Mouse (Mus musculus) embryonic facial prominence, embryonic 14.5 days (tissue): ENCODE measurements around the gene Nhlrc4. TPM values are rescaled to one million over a fixed set of nuclear protein-coding genes. Genes with fewer than 3 reads are reported as not detected.
A peak's percentile ranks its signal among the peaks of the same experiment; 100 is the strongest.

Experiments used
- ATAC-seq: fragments of 200-750 bp; cut with Nextera tagmentation; 2 replicates; pipeline ENCODE4 v1.8.0; 2017; ENCODE audit warnings: low read depth, moderate number of reproducible peaks, moderate TSS enrichment
- DNase-seq: peaks from one replicate; pipeline ENCODE4 v3.0.0-alpha.2; 2015; ENCODE audit warnings: low spot score
- H3K27ac ChIP-seq: fragments of 300-500 bp; sonication (generic); replicated peaks from 2 replicates; pipeline ENCODE4 v1.5.1; 2014; ENCODE audit warnings: low read depth, mild to moderate bottlenecking, low read length, moderate library complexity
- H3K27me3 ChIP-seq: fragments of 300-500 bp; sonication (generic); replicated peaks from 2 replicates; pipeline ENCODE4 v1.6.1; 2014; ENCODE audit warnings: low read length; ENCODE audit not compliant: control insufficient read depth, insufficient read depth
- H3K36me3 ChIP-seq: fragments of 300-500 bp; sonication (generic); 2 replicates; pipeline ENCODE4 v1.6.1; 2014; ENCODE audit warnings: low read length, mixed read lengths; ENCODE audit not compliant: control insufficient read depth, insufficient read depth
- H3K4me1 ChIP-seq: fragments of 300-500 bp; sonication (generic); 2 replicates; pipeline ENCODE4 v1.6.1; 2014; ENCODE audit warnings: antibody characterized with exemption, low read length; ENCODE audit not compliant: control insufficient read depth, insufficient read depth
- H3K4me2 ChIP-seq: fragments of 300-500 bp; sonication (generic); 2 replicates; pipeline ENCODE4 v1.6.1; 2014; ENCODE audit warnings: low read depth, mild to moderate bottlenecking, low read length, moderate library complexity, mixed read lengths
- H3K4me3 ChIP-seq: fragments of 300-500 bp; sonication (generic); 2 replicates; pipeline ENCODE4 v1.5.1; 2014; ENCODE audit warnings: low read depth, mild to moderate bottlenecking, low read length
- H3K9ac ChIP-seq: fragments of 300-500 bp; sonication (generic); 2 replicates; pipeline ENCODE4 v1.6.1; 2014; ENCODE audit warnings: low read depth, mild to moderate bottlenecking, low read length, moderate library complexity, mixed read lengths
- H3K9me3 ChIP-seq: fragments of 300-500 bp; sonication (generic); 2 replicates; pipeline ENCODE4 v1.6.1; 2016; ENCODE audit warnings: low read length; ENCODE audit not compliant: control insufficient read depth
- WGBS: fragments of 180-500 bp; shearing (Covaris S2); extraction: QIAGEN DNeasy Blood & Tissue Kit; methylation state at CpG from one replicate; pipeline ENCODE4 v1.1.7; 2014; 5-methylcytosine and 5-hydroxymethylcytosine counted together
- polyA plus RNA-seq: library from polyadenylated mRNA; unstranded; fragments of >200 nt; fragmentation: Nextera tagmentation; extraction: Ambion mirVana; gene quantifications from 2 replicates; pipeline ENCODE4 v1.2.1, GENCODE M21; 2014

Gene Nhlrc4
- 0.99 TPM in 1 of 2 replicates, not detected in the other for polyA plus RNA-seq

- WGBS: 53% methylated on average over 4 of the region's 6 CpGs
- Histone ChIP-seq H3K27ac (no peak within 1 kb of the TSS), H3K4me3 (no peak within 1 kb of the TSS), H3K4me2 (no peak within 1 kb of the TSS), H3K36me3 (no peaks in the 10 kb centered on the region), H3K27me3 (no peaks in the 10 kb centered on the region), H3K4me1 (peaks cover 18% of the 10 kb centered on the region), H3K9me3 (no peaks in the 10 kb centered on the region), H3K9ac (no peak within 1 kb of the TSS)
- ATAC-seq (no peak), DNase-seq (no peak)
Observed at GRCm38 (mm10) chr17:25944366-25945163, at the start of gene Nhlrc4, which contains the start of gene Pigq. Gene Nhlrc4 (minus strand): TSS chr17:25944961. Gene Pigq (minus strand): TSS chr17:25944936.

- H3K27ac ChIP-seq: no peak overlapping the region
- no peaks in the 10 kb centered on the region for H3K9me3 ChIP-seq
- ATAC-seq (no peak), DNase-seq (no peak)
- no peaks in the 10 kb centered on the region for H3K4me1 ChIP-seq
- no peak overlapping the region for H3K9ac ChIP-seq
- H3K4me2 ChIP-seq: no peak overlapping the region
- no peak overlapping the region for H3K4me3 ChIP-seq
- no peaks in the 10 kb centered on the region for H3K27me3 ChIP-seq
- peaks cover 76% of the 10 kb centered on the region for H3K36me3 ChIP-seq
- WGBS: 90% methylated on average over 3 of the region's 3 CpGs
Observed at GRCm38 (mm10) chr17:25993489-25993888, 48.7 kb upstream of the Nhlrc4 start.

GRCm38 (mm10) chr17:25992274-25992673 lies 47.5 kb upstream of the Nhlrc4 start:
- Histone ChIP-seq H3K9ac (no peak overlapping the region), H3K4me3 (no peak overlapping the region), H3K27ac (no peak overlapping the region), H3K9me3 (no peaks in the 10 kb centered on the region), H3K27me3 (no peaks in the 10 kb centered on the region), H3K36me3 (peaks cover 71% of the 10 kb centered on the region), H3K4me1 (no peaks in the 10 kb centered on the region), H3K4me2 (no peak overlapping the region)
- 95% methylated on average over 4 of the region's 4 CpGs for WGBS
- DNase-seq: no peak
- no peak for ATAC-seq

DNA sequence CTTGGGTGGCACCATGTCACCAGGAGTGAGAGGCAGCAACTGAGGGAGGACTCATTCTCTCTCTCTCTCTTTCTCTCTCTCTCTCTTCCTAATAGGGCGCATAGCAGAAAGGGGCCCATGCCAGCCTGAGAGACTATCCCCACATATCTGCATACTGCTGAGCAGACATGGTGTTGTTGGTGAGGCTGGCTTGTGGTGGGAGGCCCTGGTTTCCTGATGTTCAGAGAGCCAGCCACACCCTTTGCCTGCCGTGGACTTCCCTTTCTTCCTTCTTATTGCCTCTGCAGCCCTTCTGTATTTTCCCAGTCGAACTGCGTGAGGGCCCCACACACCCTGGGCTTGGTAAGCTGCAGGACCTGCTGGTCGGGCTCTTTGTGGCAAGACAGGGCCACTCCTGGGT lies 45.6 kb upstream of the Nhlrc4 start:
- 89% methylated on average over 5 of the region's 5 CpGs for WGBS
- DNase-seq (no peak), ATAC-seq (no peak)
- H3K4me2 ChIP-seq: no peak overlapping the region
- no peaks in the 10 kb centered on the region for H3K9me3 ChIP-seq
- no peaks in the 10 kb centered on the region for H3K4me1 ChIP-seq
- H3K27ac ChIP-seq: no peak overlapping the region
- no peak overlapping the region for H3K9ac ChIP-seq
- no peaks in the 10 kb centered on the region for H3K27me3 ChIP-seq
- H3K36me3 ChIP-seq: peaks cover 65% of the 10 kb centered on the region
- no peak overlapping the region for H3K4me3 ChIP-seq

GRCm38 (mm10) chr17:25985306-25986294 lies 40.8 kb upstream of the Nhlrc4 start, which contains the start of gene Capn15:
Gene Capn15 (minus strand): TSS chr17:25985796.
- peaks cover 19% of the 10 kb centered on the region for H3K36me3 ChIP-seq

GRCm38 (mm10) chr17:25984556-25985305 lies 40.0 kb upstream of the Nhlrc4 start:
- no peak for ATAC-seq
- H3K27me3 ChIP-seq: no peaks in the 10 kb centered on the region

More at GRCm38 (mm10) chr17:25985306-25986294, 40.8 kb upstream of the Nhlrc4 start, which contains the start of gene Capn15:
- Histone ChIP-seq H3K4me3 (peak within 1 kb of the TSS; percentile 76), H3K9me3 (no peaks in the 10 kb centered on the region), H3K27ac (peak within 1 kb of the TSS; percentile 88), H3K27me3 (no peaks in the 10 kb centered on the region), H3K4me2 (peak within 1 kb of the TSS; percentile 83), H3K4me1 (peaks cover 11% of the 10 kb centered on the region), H3K9ac (peak within 1 kb of the TSS; percentile 88)
- WGBS: under 1% methylated on average over 55 of the region's 91 CpGs
- DNase-seq (peak; percentile 99), ATAC-seq (peak; percentile 100)

GRCm38 (mm10) chr17:25984066-25984465 lies 39.3 kb upstream of the Nhlrc4 start:
- no peak for ATAC-seq
- Histone ChIP-seq H3K27me3 (no peaks in the 10 kb centered on the region), H3K4me2 (peak overlapping the region; percentile 83), H3K4me1 (peaks cover 16% of the 10 kb centered on the region), H3K36me3 (0 out of 2 replicates have a peak, but pooled peaks cover 6% of the 10 kb centered on the region), H3K9ac (peak overlapping the region; percentile 88), H3K4me3 (peak overlapping the region; percentile 76), H3K27ac (no peak overlapping the region), H3K9me3 (no peaks in the 10 kb centered on the region)
- no peak for DNase-seq
- 100% methylated on average over 1 of the region's 1 CpGs for WGBS

More at GRCm38 (mm10) chr17:25984556-25985305, 40.0 kb upstream of the Nhlrc4 start:
- DNase-seq: no peak
- H3K9me3 ChIP-seq: no peaks in the 10 kb centered on the region
- 11% methylated on average over 15 of the region's 17 CpGs for WGBS
- H3K9ac ChIP-seq: peak overlapping the region; percentile 88
- H3K4me1 ChIP-seq: peaks cover 11% of the 10 kb centered on the region
- peak overlapping the region; percentile 76 for H3K4me3 ChIP-seq
- peaks cover 11% of the 10 kb centered on the region for H3K36me3 ChIP-seq
- H3K4me2 ChIP-seq: peak overlapping the region; percentile 83
- peak overlapping the region; percentile 88 for H3K27ac ChIP-seq

- ATAC-seq (no peak), DNase-seq (no peak)
- H3K4me2 ChIP-seq: no peak overlapping the region
- peaks cover 16% of the 10 kb centered on the region for H3K4me1 ChIP-seq
- H3K27me3 ChIP-seq: no peaks in the 10 kb centered on the region
- H3K4me3 ChIP-seq: no peak overlapping the region
- H3K9ac ChIP-seq: no peak overlapping the region
- H3K27ac ChIP-seq: no peak overlapping the region
- WGBS: 92% methylated on average over 3 of the region's 3 CpGs
- no peaks in the 10 kb centered on the region for H3K9me3 ChIP-seq
- H3K36me3 ChIP-seq: no peaks in the 10 kb centered on the region
Observed at GRCm38 (mm10) chr17:25982913-25983312, 38.2 kb upstream of the Nhlrc4 start.
